Mouse (Mus musculus): ENCODE data around the gene Cdkal1. TPM values are rescaled to one million over a fixed set of nuclear protein-coding genes. Genes with fewer than 3 reads are reported as not detected.

Gene Cdkal1
- 20.8 and 21.4 TPM in 2 replicates for total RNA-seq (2012; rRNA removed)

DNA sequence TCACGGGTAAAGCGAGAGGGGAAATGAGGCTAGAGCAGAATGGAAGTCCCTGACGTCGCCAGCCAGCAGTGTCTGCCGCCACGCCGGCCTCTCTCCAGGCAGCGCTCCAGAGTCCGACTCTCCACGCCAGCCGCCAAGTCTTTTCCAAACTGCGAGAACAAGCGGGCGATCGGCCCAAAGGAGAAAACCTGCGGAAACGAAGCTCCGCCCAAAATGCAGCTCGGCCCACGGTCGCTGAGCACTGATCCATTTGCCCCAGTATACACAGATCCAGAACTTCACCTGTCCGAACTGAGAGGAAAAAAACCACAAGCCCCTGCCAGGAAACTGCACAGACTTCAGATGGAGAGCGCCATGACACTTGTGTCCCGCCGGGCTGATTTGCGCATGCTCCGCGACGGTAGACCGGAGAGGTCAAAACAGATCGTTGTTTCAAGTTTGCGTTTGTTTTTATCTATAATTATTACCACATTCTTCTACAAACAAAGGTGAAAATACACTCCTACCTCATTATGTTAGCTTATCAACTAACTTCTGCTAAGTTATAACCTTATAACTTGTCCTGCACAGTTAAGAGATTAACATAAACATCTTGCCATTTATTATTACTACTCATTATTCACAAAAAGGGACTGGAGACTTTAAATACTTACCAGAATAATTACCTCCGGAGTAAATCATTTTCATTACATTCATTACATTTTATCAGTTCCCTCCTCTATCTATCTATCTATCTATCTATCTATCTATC is at the start of gene Cdkal1:
Gene Cdkal1, minus strand, starts transcription at position 394 of the 751 bp plus-strand sequence.
- Histone ChIP-seq H3K27ac (ENCODE audit: insufficient read depth, low read depth, low read length, poor library complexity, severe bottlenecking) (peak within 1 kb of the TSS; percentile 61), H3K4me3 (ENCODE audit: insufficient read depth in 1 of 2, low read depth in 1 of 2, low read length in 2 of 2, poor library complexity in 1 of 2, severe bottlenecking in 1 of 2) (peak within 1 kb of the TSS; percentile 85 to 94), H3K9ac (ENCODE audit: insufficient read depth, low read depth, low read length, poor library complexity, severe bottlenecking) (peak within 1 kb of the TSS; percentile 94), H3K36me3 (ENCODE audit: control insufficient read depth, insufficient read depth, low read length, poor library complexity, severe bottlenecking) (no peaks in the 10 kb centered on the region; the same call in 1 of the 2 replicates), H3K4me1 (ENCODE audit: control insufficient read depth in 2 of 2, insufficient read depth in 2 of 2, low read length in 2 of 2, poor library complexity in 1 of 2) (peaks cover 0 to 2% of the 10 kb centered on the region in 2 experiments; a peak in 1 of 4 replicates), H3K9me3 (ENCODE audit: control insufficient read depth, insufficient read depth, low read depth, low read length) (no peaks in the 10 kb centered on the region)
- in situ Hi-C loops (cut with MboI; ENCODE audit: low sequenced_read_pairs in 2 of 2, unreplicated experiment in 2 of 2), result loop anchor here in 1 of 2 experiments (5.0 to 25.0 kb wide), 2 partner anchors 227 to 407 kb away; no protein-coding TSS in a partner anchor
- peak; percentile 60 for DNase-seq (ENCODE audit: low read depth, low spot score)
- TF ChIP-seq HCFC1 (IDR thresholded peaks at IDR 0.05; ENCODE audit: borderline replicate concordance, insufficient read depth, low read length) (peak; percentile 77; the same call in 1 of the 2 replicates), ZC3H11A (IDR thresholded peaks at IDR 0.05; ENCODE audit: borderline replicate concordance, low read depth, low read length) (no peak), ZNF384 (IDR thresholded peaks at IDR 0.05; ENCODE audit: low read depth, low read length) (no peak), CHD2 (IDR thresholded peaks at IDR 0.05; ENCODE audit: low read depth, low read length) (no peak)

- Histone ChIP-seq H3K4me3 (ENCODE audit: insufficient read depth in 1 of 2, low read depth in 1 of 2, low read length in 2 of 2, poor library complexity in 1 of 2, severe bottlenecking in 1 of 2) (no peak overlapping the region), H3K9ac (ENCODE audit: insufficient read depth, low read depth, low read length, poor library complexity, severe bottlenecking) (no peak overlapping the region), H3K36me3 (ENCODE audit: control insufficient read depth, insufficient read depth, low read length, poor library complexity, severe bottlenecking) (peaks cover 10% of the 10 kb centered on the region), H3K27ac (ENCODE audit: insufficient read depth, low read depth, low read length, poor library complexity, severe bottlenecking) (no peak overlapping the region), H3K4me1 (ENCODE audit: control insufficient read depth in 2 of 2, insufficient read depth in 2 of 2, low read length in 2 of 2, poor library complexity in 1 of 2) (0 out of 4 replicates have a peak, but pooled peaks cover 0 to 2% of the 10 kb centered on the region in 2 experiments), H3K9me3 (ENCODE audit: control insufficient read depth, insufficient read depth, low read depth, low read length) (peaks cover 1% of the 10 kb centered on the region; the same call in 1 of the 2 replicates)
- no peak for DNase-seq (ENCODE audit: low read depth, low spot score)
- in situ Hi-C loops (cut with MboI; ENCODE audit: low sequenced_read_pairs in 2 of 2, unreplicated experiment in 2 of 2), result no loop called here
- TF ChIP-seq ZNF384 (IDR thresholded peaks at IDR 0.05; ENCODE audit: low read depth, low read length) (no peak), ZC3H11A (IDR thresholded peaks at IDR 0.05; ENCODE audit: borderline replicate concordance, low read depth, low read length) (no peak), MAFK (IDR thresholded peaks at IDR 0.05; ENCODE audit: insufficient read depth, low read depth, low read length) (no peak), HCFC1 (IDR thresholded peaks at IDR 0.05; ENCODE audit: borderline replicate concordance, insufficient read depth, low read length) (no peak), CHD2 (IDR thresholded peaks at IDR 0.05; ENCODE audit: low read depth, low read length) (no peak)
Measured at GRCm38 (mm10) chr13:29903341-29903740, 47.9 kb upstream of the Cdkal1 start.

DNA sequence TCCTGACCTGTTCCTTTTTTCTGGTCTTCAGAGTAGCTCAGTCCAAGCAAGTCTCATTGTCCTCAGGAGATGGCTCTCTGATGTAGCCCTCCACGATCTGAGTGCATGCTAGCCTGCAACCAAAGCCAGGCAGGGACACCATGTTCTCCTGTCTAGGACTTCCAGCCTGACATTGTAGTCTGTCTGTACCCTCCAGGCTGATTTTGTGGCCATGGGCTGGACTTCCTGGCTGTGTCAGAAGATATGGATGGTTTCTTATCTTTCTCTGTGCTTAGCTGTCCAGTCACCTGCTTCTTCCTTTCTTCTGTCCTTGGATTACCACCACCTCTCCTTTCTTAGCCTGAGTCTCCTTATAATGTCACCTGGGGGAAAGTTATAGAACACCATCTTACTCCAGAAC is 47.2 kb upstream of the Cdkal1 start:
- peaks cover 4% of the 10 kb centered on the region for H3K36me3 ChIP-seq (ENCODE audit: control insufficient read depth, insufficient read depth, low read length, poor library complexity, severe bottlenecking)
- no peak overlapping the region for H3K4me3 ChIP-seq (ENCODE audit: insufficient read depth in 1 of 2, low read depth in 1 of 2, low read length in 2 of 2, poor library complexity in 1 of 2, severe bottlenecking in 1 of 2)
- no peak for TF ChIP-seq ZNF384 (IDR thresholded peaks at IDR 0.05; ENCODE audit: low read depth, low read length)
- TF ChIP-seq CHD2 (IDR thresholded peaks at IDR 0.05; ENCODE audit: low read depth, low read length), result no peak
- no peak for TF ChIP-seq MAFK (IDR thresholded peaks at IDR 0.05; ENCODE audit: insufficient read depth, low read depth, low read length)
- TF ChIP-seq HCFC1 (IDR thresholded peaks at IDR 0.05; ENCODE audit: borderline replicate concordance, insufficient read depth, low read length), result no peak
- no peak for TF ChIP-seq ZC3H11A (IDR thresholded peaks at IDR 0.05; ENCODE audit: borderline replicate concordance, low read depth, low read length)
- peaks cover 1% of the 10 kb centered on the region; the same call in 1 of the 2 replicates for H3K9me3 ChIP-seq (ENCODE audit: control insufficient read depth, insufficient read depth, low read depth, low read length)
- no peak overlapping the region for H3K9ac ChIP-seq (ENCODE audit: insufficient read depth, low read depth, low read length, poor library complexity, severe bottlenecking)
- in situ Hi-C loops (cut with MboI; ENCODE audit: low sequenced_read_pairs in 2 of 2, unreplicated experiment in 2 of 2), result no loop called here
- no peak overlapping the region for H3K27ac ChIP-seq (ENCODE audit: insufficient read depth, low read depth, low read length, poor library complexity, severe bottlenecking)
- no peak for DNase-seq (ENCODE audit: low read depth, low spot score)
- no peaks in the 10 kb centered on the region for H3K4me1 ChIP-seq (ENCODE audit: control insufficient read depth in 2 of 2, insufficient read depth in 2 of 2, low read length in 2 of 2, poor library complexity in 1 of 2)

DNA sequence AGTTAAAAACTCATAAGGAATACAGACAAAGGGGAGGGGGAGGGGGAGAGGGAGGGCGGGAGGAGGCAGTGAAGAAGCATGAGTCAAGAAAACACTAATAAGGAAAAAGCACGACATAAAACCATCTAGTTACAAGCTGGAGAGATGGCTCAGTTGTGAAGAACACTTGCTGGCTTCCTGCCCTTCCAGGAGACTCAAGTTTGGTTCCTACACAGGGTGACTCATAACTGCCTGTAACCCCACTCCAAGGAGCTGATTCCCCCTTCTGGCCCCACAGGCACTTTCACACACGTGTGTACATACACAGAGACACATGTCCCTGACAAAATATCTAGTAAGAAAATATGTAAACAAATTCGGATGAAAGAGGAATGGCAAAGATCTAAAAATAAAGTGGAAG is 46.2 kb upstream of the Cdkal1 start:
- H3K27ac ChIP-seq (ENCODE audit: insufficient read depth, low read depth, low read length, poor library complexity, severe bottlenecking), result no peak overlapping the region
- H3K36me3 ChIP-seq (ENCODE audit: control insufficient read depth, insufficient read depth, low read length, poor library complexity, severe bottlenecking), result peaks cover 2% of the 10 kb centered on the region; the same call in 1 of the 2 replicates
- no peaks in the 10 kb centered on the region for H3K4me1 ChIP-seq (ENCODE audit: control insufficient read depth in 2 of 2, insufficient read depth in 2 of 2, low read length in 2 of 2, poor library complexity in 1 of 2)
- H3K4me3 ChIP-seq (ENCODE audit: insufficient read depth in 1 of 2, low read depth in 1 of 2, low read length in 2 of 2, poor library complexity in 1 of 2, severe bottlenecking in 1 of 2), result no peak overlapping the region
- peaks cover 1% of the 10 kb centered on the region; the same call in 1 of the 2 replicates for H3K9me3 ChIP-seq (ENCODE audit: control insufficient read depth, insufficient read depth, low read depth, low read length)
- in situ Hi-C loops (cut with MboI; ENCODE audit: low sequenced_read_pairs in 2 of 2, unreplicated experiment in 2 of 2), result no loop called here
- DNase-seq (ENCODE audit: low read depth, low spot score), result no peak
- TF ChIP-seq MAFK (IDR thresholded peaks at IDR 0.05; ENCODE audit: insufficient read depth, low read depth, low read length), result no peak
- no peak for TF ChIP-seq ZC3H11A (IDR thresholded peaks at IDR 0.05; ENCODE audit: borderline replicate concordance, low read depth, low read length)
- no peak for TF ChIP-seq HCFC1 (IDR thresholded peaks at IDR 0.05; ENCODE audit: borderline replicate concordance, insufficient read depth, low read length)
- TF ChIP-seq ZNF384 (IDR thresholded peaks at IDR 0.05; ENCODE audit: low read depth, low read length), result no peak
- TF ChIP-seq CHD2 (IDR thresholded peaks at IDR 0.05; ENCODE audit: low read depth, low read length), result no peak
- H3K9ac ChIP-seq (ENCODE audit: insufficient read depth, low read depth, low read length, poor library complexity, severe bottlenecking), result no peak overlapping the region

Measured in ES-E14 (cell line).